Mouse (Mus musculus) left cerebral cortex, adult 9 months (tissue): ENCODE results near the gene Rad54l2.

Experiments
- DNase-seq, 2 experiments: peaks; one replicate each; pipeline ENCODE4 v3.0.0; 2022; ENCODE audit warnings: low spot score in 2 of 2

Rad54l2 gene

DNA sequence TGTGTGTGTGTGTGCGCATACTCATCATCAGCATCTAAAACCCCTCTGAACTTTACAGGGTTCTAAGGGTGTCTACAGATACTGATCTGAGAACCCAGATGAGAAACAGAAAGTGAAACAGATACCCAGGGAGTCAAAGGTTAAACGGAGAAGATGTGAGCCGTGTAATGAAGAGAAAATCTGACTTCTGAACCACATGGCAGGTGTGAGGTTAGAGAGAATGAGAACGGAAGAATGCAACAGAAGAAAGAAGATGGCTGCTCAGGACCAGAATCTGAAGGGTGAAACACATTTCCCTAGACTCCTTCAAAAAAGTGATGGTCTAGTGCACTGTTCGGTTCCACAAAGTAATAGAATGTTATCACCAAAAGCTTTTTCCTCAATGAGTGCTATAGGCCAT, 36.9 kb downstream of the Rad54l2 start:
- DNase-seq = no peak

DNA sequence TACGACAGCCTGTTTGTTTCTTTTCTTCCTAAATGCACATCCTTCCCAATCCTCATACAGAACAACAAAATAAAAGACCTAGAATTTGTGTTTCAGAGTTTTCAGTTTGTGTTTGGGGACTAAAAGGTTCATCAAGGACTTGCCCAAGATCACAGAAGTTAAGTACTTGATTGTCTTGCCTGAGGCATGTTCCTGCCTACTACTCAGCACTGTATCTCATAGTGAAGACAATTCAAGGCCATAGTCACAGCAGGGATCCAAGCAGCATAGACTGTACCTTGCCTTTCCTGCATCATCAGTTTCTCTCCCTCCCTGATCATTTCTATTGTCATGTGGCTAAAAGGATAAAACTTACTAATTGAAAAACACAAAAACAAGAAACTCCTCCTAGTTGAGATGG, 49.0 kb downstream of the Rad54l2 start:
- DNase-seq = no peak

DNA sequence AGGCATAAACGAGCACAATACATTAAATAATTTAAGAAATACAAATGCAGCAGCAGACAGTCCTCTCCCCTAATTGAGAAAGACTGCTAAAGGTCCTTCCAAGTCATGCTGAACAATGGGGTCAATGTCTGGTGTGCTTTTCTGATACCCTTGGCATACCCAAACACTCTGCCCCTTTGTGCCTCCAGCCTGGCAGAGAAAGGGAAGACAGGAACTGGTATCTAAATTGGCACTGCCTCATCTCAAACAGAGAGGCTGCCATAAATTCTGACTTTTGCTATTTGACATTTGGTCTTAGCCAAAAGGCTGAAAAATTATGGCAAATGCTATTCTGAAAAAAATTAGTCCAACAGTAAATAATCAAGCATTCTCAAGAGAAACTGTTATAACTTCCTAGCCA, 49.9 kb downstream of the Rad54l2 start:
- no peak for DNase-seq

DNA sequence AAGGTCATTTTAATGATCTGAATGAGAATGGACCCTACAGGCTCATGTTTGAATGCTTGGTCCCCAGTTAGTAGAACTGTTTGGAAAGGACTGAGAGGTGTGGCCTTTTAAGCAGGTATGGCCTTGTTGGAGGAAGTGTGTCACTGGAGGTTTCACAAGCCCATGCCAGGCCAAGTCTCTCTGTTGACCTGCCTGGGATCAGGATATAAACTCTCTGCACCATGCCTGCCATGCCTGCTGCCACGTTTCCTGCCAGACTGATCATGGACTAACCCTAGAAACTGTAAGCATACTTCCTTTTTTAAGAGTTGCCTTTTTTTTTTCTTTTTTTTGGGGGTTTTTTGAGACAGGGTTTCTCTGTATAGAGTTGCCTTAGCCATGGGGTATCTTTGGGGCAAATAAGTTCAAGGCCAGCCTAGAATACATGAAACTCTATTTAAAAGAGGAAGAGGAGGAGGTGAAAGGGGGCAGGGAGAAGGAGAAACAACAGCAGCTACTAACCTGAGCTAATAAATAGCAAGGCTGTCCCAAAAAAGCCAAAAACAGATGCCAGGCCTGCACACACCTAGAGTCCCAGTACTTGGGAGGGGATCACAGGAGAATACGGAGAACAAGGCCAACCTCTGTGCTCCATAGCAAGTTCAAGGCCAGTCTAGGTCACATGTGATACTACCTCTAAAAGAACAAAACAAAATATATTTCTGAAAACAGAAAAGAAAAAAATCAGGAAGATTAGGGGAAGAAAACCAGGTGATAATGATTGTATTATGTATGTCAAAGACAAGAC, 50.6 kb downstream of the Rad54l2 start:
- DNase-seq = no peak

DNA sequence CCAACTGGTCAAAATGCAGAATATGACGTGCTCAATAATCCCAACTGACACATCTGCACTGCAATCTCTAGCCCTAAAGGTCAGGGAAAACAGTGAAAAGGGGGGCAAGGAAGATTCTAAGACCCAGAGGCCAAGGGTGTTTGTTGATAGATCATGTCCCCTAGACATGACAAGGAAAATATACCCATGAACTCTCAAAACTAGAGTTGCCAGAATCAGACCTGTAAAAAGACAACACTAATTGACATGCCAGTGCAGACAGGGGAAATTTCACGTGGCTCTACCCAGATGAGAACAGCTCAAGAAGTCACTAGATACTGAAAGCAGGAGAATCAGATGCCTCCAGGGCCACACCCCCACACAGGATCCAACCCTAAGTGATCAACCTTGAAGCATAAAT, 55.3 kb downstream of the Rad54l2 start:
- DNase-seq = no peak

DNA sequence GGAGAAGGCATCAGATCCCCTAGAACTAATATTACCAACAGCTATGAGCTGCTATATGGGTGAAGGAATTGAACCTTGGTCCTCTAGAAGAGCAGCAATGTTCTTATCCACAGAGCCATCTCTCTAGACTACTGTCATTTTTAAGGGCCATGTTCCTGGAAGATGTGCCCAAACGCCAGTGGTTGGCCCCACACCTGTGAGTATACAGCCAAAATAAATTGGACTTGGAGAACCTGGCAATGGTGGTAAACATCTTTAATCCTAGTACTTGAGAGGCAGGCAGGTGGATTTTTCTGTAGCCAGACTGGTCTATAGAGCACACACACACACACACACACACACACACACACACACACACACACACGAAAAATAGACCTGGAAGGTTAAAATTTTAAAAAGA, 59.6 kb downstream of the Rad54l2 start:
- no peak for DNase-seq

DNA sequence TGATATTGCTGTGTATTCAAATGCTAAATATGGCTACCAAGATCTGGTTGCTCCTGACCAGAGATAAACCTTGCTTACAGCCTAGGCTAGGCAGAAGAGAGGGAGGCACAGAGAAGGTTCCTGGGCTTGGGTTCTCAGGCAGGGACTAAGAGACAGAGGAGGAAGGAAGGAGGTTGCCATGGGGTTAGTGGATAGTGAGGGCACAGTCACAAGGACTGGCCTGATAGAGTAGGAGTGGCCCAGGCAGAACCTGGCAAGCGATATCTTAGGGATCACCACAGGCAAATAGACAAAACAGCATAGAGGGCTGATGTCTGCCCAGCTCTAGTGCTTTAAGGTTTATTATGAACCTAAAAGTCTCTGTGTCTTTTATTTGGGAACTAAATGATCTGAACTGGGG, 62.1 kb downstream of the Rad54l2 start:
- no peak for DNase-seq

DNA sequence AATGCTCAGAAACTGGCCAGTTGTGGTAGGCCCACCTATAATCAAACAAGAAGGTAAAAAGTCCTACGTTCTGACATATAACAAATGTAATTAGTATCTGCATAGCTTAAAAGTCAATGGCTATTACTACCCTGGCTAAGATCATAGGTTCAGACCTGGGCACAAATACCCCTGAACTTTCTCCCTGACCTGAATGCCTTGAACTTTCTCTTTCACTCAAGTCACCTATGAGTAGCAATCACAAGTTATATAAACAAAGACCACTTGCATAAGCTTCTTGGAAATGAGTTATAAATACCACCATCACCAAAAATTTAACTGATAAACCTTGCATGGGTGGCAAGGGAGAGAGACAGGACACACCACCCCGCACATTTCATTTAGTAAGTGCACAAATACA, 63.6 kb downstream of the Rad54l2 start:
- DNase-seq = no peak

DNA sequence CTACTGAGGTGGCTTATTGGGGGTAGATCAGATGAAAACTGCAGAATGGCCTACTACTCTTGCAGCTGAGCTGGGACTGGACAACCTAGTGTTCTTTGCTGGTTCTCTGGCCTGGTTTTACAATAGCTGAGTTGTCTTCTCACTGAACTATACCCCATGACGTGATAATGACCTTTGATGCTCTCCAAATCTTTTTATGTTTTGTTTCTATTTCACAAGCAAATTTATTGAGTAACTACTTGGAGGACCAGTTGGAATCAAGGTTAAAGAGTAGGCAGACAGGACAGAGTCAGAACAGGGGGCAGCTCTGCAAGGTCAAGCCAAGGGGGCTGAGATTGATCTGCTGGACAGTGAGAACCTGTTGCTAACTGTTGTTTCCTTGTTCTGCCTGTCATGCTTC, 64.1 kb downstream of the Rad54l2 start:
- no peak for DNase-seq

DNA sequence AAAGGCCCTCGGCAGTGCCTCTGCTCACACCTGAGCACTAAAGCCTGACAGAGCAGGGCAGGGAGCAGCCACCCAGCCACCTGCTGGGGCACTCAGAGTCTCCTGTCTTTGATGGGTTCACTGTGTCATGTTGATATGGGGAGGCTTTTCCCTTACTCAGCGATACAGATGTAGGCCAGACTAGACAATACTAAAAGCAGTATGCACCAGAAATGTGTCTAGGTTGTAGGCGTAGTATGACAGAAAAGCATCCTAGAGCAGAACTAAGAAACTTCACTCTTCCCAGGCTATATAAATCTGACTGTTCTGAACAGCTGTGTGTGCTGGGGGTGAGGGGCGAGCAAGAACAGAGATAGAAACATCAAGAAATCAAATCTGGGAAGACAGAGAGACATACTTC, 72.3 kb downstream of the Rad54l2 start:
- DNase-seq = no peak

DNA sequence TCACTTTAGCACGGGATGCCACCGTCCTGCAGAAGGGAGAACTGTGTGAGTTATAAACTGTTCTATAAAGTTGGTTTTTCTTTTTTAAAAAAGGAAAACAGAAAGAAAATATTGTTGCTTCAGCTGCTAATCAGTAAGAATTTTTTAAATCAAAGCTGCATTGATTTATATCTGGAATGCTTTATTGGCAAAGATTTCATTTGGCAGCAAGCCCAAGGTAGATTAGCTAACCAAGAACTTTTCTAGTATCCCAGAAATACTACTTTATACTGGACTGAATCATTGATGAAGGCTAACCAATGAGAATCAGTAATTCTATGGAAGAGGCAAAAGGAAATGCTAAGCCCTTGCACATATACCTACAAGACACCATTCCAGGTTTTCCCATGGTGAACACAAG, 72.8 kb downstream of the Rad54l2 start:
- DNase-seq = no peak

DNA sequence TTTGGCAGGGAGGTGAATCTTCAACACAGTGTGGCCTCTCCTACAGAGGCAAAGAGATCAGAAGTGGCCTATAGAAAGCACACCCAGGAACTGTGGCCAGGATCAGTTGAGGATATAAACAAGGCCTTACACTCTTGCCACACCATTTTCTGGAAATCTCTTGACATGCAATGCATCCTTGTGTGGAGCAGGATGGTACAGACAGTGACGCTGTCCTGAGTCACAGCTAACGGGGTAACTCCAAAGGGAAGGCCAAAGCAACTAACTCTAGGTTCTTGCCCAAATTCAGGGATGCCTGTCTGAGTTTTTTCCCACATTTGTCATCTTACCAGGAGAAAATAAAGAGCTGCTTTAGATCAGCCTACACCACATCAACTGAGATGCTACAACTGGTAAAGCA, 76.5 kb downstream of the Rad54l2 start:
- DNase-seq = no peak

DNA sequence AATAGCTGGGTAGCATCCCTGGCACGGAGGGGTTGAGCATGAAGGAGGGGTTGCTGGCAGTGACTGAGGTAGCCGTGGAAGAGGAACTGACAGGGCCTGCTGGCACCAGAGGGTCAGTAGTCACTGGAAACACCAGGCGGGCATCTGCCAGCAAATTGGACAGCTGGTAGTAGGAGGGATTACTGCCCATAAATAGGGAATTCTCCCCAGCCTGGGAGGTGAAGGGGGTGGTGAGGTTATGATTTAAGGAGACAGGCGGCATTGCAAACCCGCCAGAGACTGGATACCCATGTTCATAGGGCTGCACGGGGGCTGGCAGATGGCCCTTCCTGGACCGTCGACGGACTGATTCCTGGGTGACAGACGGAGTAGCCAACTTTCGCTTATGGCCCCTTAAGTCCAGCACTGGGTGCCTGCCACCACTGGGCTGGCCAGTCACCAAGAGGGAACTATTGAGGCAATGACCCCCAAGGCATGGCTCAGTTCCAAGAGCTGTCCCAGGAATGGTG, 96.0 kb downstream of the Rad54l2 start:
- no peak for DNase-seq

DNA sequence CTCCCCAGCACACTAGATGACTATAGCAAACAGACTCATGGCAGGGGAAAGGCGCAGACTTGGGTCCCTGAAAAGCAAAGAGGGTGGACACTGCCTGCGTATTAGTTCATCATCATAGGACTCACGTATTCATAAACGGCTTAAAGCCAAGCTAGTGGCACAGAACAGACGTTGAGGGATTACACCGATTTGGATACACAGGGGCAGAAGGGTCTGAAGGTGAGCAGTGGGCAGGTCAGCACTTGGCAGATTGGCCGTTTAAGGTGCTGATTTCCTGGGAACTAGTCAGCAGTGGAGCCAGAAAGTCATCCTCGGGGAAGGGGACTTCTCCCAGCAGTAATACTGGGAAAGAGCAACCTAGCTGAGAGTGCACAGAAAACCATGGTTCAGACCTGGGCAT, 100.2 kb downstream of the Rad54l2 start:
- DNase-seq = no peak

DNA sequence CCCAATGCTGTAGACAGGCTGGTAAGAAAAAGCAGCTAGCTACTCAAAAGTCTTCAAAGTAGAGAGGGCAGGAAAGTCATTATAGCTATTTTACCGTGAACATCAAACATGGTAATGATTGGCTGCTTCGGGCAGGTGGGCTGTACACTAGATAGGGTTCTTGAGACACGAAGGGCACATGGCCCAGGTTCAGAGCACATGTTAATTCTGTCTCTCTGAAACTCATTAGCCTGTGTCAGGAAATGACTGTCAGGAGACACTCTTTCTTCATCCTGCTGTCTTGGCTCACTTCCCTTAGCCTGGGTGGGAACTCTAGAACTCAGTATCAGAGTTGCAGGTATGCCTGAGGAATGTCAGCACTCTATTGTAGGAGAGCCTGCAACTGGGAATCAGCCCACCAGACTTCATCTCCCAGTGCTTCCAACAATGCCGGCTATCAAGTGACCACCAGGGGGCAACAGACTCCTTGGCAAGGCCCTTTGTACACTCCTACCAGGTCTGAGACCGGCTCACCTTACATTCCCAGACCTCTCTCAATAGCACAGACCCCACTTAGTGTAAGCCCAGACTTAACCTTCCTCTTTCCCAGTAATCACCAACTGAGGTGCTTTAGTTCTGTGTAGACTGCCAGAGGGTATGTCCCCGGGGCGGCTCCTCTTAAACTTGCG, 101.9 kb downstream of the Rad54l2 start:
- DNase-seq = peak in 1 of 2 experiments; percentile 81

DNA sequence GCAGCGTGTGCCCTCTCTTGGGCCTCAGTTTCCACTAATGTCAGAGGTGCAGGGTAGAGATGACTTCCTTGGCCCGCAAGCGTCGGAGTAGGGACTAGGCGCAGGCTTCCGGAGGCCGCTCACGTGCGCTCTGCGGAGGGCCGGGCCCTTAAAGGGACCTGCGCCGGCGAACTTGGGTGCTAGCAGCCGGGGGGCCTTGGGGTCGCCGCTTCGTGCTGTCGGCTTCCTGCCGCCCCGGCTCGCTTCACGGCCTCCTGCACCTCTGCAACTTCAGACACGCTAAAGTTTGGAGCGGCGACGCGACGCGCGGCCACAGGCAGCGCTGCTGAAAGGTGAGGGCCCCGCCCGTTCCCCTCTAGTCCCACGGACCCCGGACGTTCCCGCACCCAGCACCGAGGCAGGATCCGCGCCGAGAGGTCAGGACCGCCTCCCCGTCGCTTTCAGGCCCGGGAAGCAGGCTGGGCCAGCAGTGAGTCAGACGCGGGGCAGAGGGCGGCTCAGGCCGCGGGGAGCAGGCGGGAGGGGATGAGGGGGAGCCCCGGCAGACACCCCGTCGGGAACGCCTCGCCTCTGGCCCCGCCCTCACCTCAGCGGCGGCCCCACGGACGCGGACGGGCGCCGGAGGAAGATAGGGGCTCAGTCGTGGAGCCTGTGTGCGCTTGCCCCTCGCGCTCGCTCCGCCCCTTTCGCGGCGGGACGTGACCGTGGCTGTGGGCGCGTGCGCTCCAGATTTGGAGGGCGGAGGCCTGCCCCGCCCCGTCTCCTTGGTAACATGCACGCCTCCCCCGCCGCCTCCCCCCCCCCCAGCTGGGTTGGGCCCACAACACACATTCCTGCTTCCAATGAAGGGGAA, 103.5 kb downstream of the Rad54l2 start, which contains the start of gene Tex264:
Tex264 (minus strand) TSS at position 679 of the 853 bp plus-strand sequence.
- peak; percentile 69 to 83 for DNase-seq

DNA sequence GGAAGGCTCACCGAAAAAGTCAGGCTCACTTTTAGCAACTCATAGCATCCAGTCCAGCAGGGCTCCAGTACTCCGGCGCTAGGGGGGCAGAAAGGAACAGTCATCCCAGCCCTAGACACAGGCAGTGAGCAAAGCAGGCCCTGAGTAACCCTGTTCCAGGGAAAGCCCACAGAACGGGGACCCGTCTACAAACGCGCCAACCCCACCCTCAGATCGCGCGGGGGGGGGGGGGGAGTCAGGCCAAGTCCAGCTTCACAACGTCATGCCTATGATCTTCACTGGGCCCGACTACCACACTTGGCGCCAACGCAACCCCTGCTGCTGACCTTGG, 104.1 kb downstream of the Rad54l2 start:
- DNase-seq = no peak

DNA sequence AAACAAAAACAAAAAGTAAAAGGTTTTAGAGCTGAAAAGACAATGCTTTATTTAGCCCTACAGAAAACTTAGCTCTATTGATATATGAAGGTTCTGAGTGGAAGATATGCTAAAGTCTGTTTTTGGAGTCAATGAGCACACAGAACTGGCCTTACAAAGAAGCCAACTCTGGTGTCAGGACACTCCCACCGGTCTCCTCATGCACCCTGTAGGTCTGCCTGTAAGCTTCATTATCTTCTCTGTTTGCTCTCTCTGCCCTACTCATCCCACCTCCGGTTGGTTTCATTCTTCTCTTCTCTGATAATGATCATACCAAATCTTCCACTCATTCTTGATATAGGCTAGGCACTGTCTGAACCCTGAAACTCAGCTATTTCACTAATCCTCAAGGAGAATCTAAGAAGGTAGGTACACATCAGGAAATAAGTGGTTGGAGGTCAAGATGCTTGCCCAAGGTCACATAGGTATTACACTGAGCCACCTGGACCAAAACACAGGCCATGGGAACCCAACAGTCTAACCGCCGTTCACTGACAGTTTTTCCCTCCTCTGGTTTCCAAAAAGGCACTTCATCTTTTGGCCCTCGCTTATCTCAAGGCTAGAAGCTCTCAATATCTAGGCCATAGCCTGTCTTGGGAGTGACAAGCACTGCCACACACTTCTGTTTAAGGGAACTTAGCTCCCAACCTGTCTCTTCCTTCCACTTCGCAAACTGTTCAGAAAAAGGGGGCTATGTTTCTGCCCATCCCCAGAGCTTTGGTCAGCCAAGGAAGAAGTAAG, 104.7 kb downstream of the Rad54l2 start:
- no peak for DNase-seq

DNA sequence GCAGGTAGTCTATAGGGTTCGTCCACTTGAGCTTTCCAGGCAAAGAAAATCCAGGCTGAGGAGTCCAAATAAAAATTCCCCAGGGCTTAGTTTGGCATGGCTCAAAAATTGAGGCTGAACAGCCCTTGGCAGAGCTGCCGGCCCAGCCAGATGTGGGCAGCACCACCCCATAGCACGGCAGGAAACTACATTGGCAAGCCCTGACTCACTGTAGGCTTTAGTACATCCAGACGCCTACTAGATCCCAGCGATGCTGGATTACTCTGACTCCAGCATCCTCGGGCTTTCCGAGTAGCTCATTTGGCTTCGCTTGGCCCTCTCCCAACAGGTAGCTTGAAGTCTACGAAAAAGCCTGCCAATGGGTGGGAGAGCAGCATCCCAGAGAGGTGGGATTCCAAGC, 108.0 kb downstream of the Rad54l2 start:
- DNase-seq = no peak

DNA sequence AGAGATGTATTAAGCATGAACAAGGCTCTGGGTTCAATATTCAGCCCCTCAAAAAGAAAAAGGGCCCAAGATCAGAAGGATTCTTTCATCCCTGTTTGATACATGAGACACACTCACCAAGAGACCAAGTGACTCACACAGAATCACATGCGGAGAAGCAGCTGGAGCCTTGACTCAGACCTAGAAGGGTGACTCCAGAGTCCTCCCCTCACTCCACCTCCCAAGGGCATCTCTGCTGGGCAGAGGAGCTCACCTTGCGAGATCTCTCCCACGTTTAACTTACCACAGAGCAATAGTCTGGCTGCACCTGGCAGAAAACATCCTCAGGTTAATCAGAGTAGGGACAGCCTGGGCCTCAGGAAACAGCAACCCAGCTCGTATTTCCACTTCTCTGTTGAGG, 110.8 kb downstream of the Rad54l2 start:
- DNase-seq = no peak

DNA sequence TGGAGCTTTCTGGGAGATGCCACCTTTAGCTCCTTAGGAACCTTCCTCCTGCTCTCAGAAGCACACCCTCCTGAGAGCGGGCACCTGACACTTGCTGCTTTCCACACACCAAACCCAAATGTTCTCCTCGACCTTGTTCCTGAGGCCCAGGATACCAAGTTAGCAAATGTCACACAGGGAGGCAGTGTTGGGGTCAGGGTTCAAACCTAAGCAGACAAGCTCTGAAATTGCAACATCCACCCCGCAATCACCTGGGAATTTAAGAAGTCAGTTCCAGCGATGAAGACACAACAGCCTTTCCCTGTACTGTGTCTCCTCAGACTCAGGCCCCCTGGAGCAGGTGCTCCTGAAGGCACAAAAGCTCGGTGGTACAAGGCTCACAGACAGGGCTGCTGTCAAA, 111.3 kb downstream of the Rad54l2 start:
- DNase-seq = no peak

DNA sequence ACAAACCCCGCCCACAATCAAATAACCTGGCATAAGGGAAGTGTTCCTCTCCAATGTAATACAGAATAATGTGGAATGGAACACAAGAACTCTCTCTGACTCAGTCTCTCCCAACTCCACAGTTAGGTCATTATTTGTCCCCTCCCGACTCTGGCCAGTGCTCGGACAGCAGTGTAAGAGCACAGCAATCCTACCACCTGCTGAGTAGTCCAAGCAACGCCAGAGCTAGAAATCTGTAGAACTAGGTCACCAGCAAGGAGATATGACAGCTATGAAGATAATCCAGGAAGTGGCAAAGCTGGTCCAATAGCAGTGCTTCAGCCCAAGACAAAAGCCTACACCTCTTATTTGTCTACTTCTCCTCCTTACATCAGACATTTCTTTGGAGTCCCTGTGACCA, 112.4 kb downstream of the Rad54l2 start:
- no peak for DNase-seq
